Mouse (Mus musculus) adrenal gland, postnatal 14 days (tissue): Measurements from ENCODE around the gene Hdc. TPM values are rescaled to one million over a fixed set of nuclear protein-coding genes. Genes with fewer than 3 reads are reported as not detected.

ENCODE experiments used
- DNase-seq: peaks from one replicate; pipeline ENCODE4 v3.0.0; 2021; ENCODE audit warnings: mixed read lengths
- total RNA-seq: library from RNA; stranded (reverse); gene quantifications from 2 replicates; pipeline ENCODE4 v1.2.3, GENCODE M21; 2021

Gene Hdc
- total RNA-seq, 1 experiment from 2014 or later, result 11.8 TPM

- no peak for DNase-seq
These were observed 17.0 kb downstream of the Hdc start for GRCm38 (mm10) chr2:126601918-126602600.

- DNase-seq, result peak; percentile 60
These were observed 18.6 kb downstream of the Hdc start for GRCm38 (mm10) chr2:126600533-126600932.

GRCm38 (mm10) chr2:126599005-126599404 is 20.1 kb downstream of the Hdc start:
- peak; percentile 49 for DNase-seq

GRCm38 (mm10) chr2:126598359-126598758 is 20.7 kb downstream of the Hdc start:
- no peak for DNase-seq

GRCm38 (mm10) chr2:126597279-126598241 is 21.5 kb downstream of the Hdc start:
- DNase-seq, result peak; percentile 53

- DNase-seq, result no peak
These were observed 22.6 kb downstream of the Hdc start for GRCm38 (mm10) chr2:126596347-126597072.

- peak; percentile 85 for DNase-seq
These were observed 25.1 kb downstream of the Hdc start for GRCm38 (mm10) chr2:126593831-126594610.

- DNase-seq, result no peak
These were observed 27.8 kb downstream of the Hdc start for GRCm38 (mm10) chr2:126591304-126591703.

- DNase-seq, result peak; percentile 31
These were observed 31.6 kb downstream of the Hdc start for GRCm38 (mm10) chr2:126587468-126587867.

- DNase-seq, result no peak
These were observed 34.3 kb downstream of the Hdc start for GRCm38 (mm10) chr2:126584621-126585369.

GRCm38 (mm10) chr2:126583960-126584359 is 35.1 kb downstream of the Hdc start:
- no peak for DNase-seq

GRCm38 (mm10) chr2:126579282-126579681 is 39.8 kb downstream of the Hdc start:
- DNase-seq, result no peak

- DNase-seq, result no peak
These were observed 41.7 kb downstream of the Hdc start for GRCm38 (mm10) chr2:126577362-126577761.

GRCm38 (mm10) chr2:126575391-126576176 is 43.5 kb downstream of the Hdc start:
- no peak for DNase-seq

- no peak for DNase-seq
These were observed 46.4 kb downstream of the Hdc start for GRCm38 (mm10) chr2:126572747-126573146.

GRCm38 (mm10) chr2:126572163-126572562 is 46.9 kb downstream of the Hdc start:
- no peak for DNase-seq

GRCm38 (mm10) chr2:126563411-126564105 is 55.5 kb downstream of the Hdc start:
- peak; percentile 41 for DNase-seq

- no peak for DNase-seq
These were observed 59.0 kb downstream of the Hdc start for GRCm38 (mm10) chr2:126560094-126560493.

- DNase-seq, result peak; percentile 13
These were observed 63.6 kb downstream of the Hdc start for GRCm38 (mm10) chr2:126555533-126555932.

GRCm38 (mm10) chr2:126553291-126553639 is 65.8 kb downstream of the Hdc start:
- peak; percentile 19 for DNase-seq
